Mouse (Mus musculus) T-helper 1 cell (primary cell): Measurements from ENCODE around the gene Gm17604.

Source experiments
- in situ Hi-C: fragments of 300-600 bp; cut with MboI, MseI; formaldehyde crosslinking; loops from one replicate; pipeline ENCODE4 v1.15.1; 2025; ENCODE audit warnings: high pct_unique_total_duplicates

The Gm17604 gene

GRCm38 (mm10) chrX:165004779-165005324 lies at the start of gene Gm17604:
Gene Gm17604 (minus strand): TSS chrX:165004829.
- in situ Hi-C loops: no loop called here

GRCm38 (mm10) chrX:165049929-165050328 lies 45.3 kb upstream of the Gm17604 start:
- in situ Hi-C loops: no loop called here

- in situ Hi-C loops: no loop called here
Observed at GRCm38 (mm10) chrX:165003141-165003540, 1.5 kb downstream of the Gm17604 start.

GRCm38 (mm10) chrX:164980193-164980775 lies 24.3 kb downstream of the Gm17604 start, which contains the start of the genes Mospd2 and Fancb:
Gene Mospd2 (minus strand): TSS chrX:164980375.
Gene Fancb (plus strand): TSS chrX:164980592.
- in situ Hi-C loops: no loop called here

- in situ Hi-C loops: no loop called here
Observed at GRCm38 (mm10) chrX:164978866-164979265, 25.8 kb downstream of the Gm17604 start.

GRCm38 (mm10) chrX:164971206-164971605 lies 33.4 kb downstream of the Gm17604 start:
- in situ Hi-C loops: no loop called here

GRCm38 (mm10) chrX:164965750-164966448 lies 38.7 kb downstream of the Gm17604 start:
- in situ Hi-C loops: loop anchor here (10.0 kb wide), 1 partner anchor 1419 kb away; no protein-coding TSS in a partner anchor
